Mouse (Mus musculus): ENCODE results near the gene Edn2. TPM values are rescaled to one million over a fixed set of nuclear protein-coding genes. Genes with fewer than 3 reads are reported as not detected.

Gene Edn2
- polyA plus RNA-seq, 1 experiment from 2014 or later: 3.0 TPM

DNA sequence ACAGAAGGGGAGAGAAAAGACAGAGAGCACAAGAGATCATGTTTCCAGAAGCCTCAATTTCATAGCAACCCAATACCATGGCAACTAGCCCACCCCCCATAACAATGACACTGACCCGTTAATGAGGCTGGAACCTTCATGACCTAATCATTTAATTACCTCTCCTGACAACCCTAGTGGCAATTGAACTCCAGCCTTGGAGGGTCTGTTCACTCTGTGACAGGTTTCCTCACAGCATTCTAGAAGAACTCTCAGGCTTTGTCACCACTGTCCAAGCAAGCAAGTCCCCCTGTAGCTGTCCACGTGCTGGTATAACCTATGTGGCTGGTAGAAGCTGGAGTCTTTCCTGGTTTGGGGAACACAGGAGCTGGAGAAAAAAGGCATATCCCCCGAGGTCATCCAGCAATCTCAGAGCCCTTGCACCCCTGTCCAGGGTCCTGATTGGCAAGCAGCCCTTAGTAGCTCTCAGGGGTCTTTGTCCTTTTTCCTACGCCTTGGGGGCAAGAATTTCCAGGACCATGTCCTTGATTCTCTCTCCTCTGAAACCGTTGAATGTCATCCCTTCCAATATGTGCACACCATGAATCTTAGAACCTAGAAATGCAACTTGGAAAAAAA, 23.5 kb downstream of the Edn2 start:
- Histone ChIP-seq H3K9ac (replicated peaks; ENCODE audit: low read depth, low read length) (no peak overlapping the region), H3K27me3 (ENCODE audit: control insufficient read depth, insufficient read depth, low read length) (no peaks in the 10 kb centered on the region), H3K4me1 (ENCODE audit: control insufficient read depth, insufficient read depth, low read length) (no peaks in the 10 kb centered on the region), H3K27ac (ENCODE audit: low read length) (no peak overlapping the region), H3K9me3 (ENCODE audit: control insufficient read depth, low read depth, low read length) (no peaks in the 10 kb centered on the region), H3K4me2 (replicated peaks; ENCODE audit: low read depth, low read length) (no peak overlapping the region), H3K4me3 (ENCODE audit: low read depth, low read length) (no peak overlapping the region), H3K36me3 (ENCODE audit: control insufficient read depth, insufficient read depth, low read length) (no peaks in the 10 kb centered on the region)
- 23% methylated on average over 5 of the region's 5 CpGs for WGBS
- no peak for ATAC-seq (ENCODE audit: insufficient number of reproducible peaks, insufficient read depth, low FRiP score, low read depth)

DNA sequence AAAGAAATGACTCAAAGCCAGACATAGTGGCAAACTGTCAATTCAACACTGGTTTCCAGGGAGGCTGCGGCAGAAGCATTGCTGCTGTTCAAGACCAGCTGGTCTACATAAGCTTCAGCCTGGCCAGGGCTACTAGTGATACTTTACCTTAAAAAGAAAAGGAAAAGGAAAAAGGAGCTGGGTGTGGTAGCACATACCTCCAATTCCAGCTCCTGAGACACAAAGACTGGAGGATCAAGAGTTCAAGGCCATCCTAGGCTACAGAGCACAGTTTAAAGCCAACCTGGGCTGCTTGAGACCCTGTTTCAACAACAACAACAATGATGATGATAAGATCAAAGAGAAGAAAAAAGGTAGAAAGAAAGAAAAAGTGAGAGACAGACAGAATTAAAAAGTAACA, 25.4 kb downstream of the Edn2 start:
- no peak overlapping the region for H3K9ac ChIP-seq (replicated peaks; ENCODE audit: low read depth, low read length)
- no peak overlapping the region for H3K4me3 ChIP-seq (ENCODE audit: low read depth, low read length)
- H3K27ac ChIP-seq (ENCODE audit: low read length): no peak overlapping the region
- ATAC-seq (ENCODE audit: insufficient number of reproducible peaks, insufficient read depth, low FRiP score, low read depth): no peak
- 86% methylated on average over 1 of the region's 1 CpGs for WGBS
- H3K4me2 ChIP-seq (replicated peaks; ENCODE audit: low read depth, low read length): no peak overlapping the region
- no peaks in the 10 kb centered on the region for H3K36me3 ChIP-seq (ENCODE audit: control insufficient read depth, insufficient read depth, low read length)
- H3K4me1 ChIP-seq (ENCODE audit: control insufficient read depth, insufficient read depth, low read length): no peaks in the 10 kb centered on the region
- H3K9me3 ChIP-seq (ENCODE audit: control insufficient read depth, low read depth, low read length): no peaks in the 10 kb centered on the region
- no peaks in the 10 kb centered on the region for H3K27me3 ChIP-seq (ENCODE audit: control insufficient read depth, insufficient read depth, low read length)

DNA sequence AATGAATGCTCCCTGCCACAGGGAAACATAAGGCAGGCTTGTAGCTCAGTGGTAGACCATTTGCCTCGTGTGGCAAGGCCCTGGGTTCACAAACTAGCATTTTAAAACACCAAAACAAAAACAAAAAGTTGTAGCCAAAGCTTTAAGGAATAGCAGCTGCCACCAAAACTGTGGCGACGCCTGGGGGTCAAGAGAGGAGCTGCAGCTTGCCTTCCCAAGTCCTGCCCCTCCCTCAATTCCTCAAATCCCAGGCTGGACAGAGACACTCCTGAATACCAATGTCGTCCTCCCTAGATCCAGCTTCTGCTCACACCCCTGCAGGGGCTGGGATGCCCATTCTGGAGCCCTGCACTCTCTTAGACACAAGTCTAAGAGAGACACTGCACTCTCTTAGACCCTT, 25.9 kb downstream of the Edn2 start:
- H3K27ac ChIP-seq (ENCODE audit: low read length): no peak overlapping the region
- WGBS: 6% methylated on average over 4 of the region's 4 CpGs

DNA sequence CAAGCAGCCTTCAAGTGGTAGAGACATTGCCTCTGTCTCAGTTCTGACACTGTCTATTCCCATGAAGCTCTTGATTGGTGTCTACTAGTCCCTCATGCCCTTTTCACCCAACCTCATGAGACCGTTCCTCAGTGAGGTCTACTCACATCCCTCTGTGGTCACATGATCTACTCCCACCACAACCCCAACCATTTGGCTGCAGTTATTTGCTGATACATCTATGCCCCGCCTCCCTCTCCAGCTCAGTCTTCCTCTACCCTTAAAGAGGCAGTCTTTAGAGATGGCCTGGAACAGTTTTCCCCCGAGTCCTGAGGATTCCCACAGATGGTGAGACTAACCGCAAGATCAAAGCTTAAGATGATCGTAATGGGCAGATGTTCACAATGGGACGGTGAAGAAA, 27.2 kb downstream of the Edn2 start:
- WGBS: 84% methylated on average over 6 of the region's 6 CpGs
- no peaks in the 10 kb centered on the region for H3K27me3 ChIP-seq (ENCODE audit: control insufficient read depth, insufficient read depth, low read length)

More for the DNA sequence above, 25.9 kb downstream of the Edn2 start:
- H3K4me3 ChIP-seq (ENCODE audit: low read depth, low read length): no peak overlapping the region
- H3K36me3 ChIP-seq (ENCODE audit: control insufficient read depth, insufficient read depth, low read length): no peaks in the 10 kb centered on the region
- H3K4me1 ChIP-seq (ENCODE audit: control insufficient read depth, insufficient read depth, low read length): peaks cover under 1% of the 10 kb centered on the region; the same call in 1 of the 2 replicates
- no peaks in the 10 kb centered on the region for H3K27me3 ChIP-seq (ENCODE audit: control insufficient read depth, insufficient read depth, low read length)
- H3K9ac ChIP-seq (replicated peaks; ENCODE audit: low read depth, low read length): no peak overlapping the region
- H3K4me2 ChIP-seq (replicated peaks; ENCODE audit: low read depth, low read length): no peak overlapping the region
- ATAC-seq (ENCODE audit: insufficient number of reproducible peaks, insufficient read depth, low FRiP score, low read depth): no peak
- no peaks in the 10 kb centered on the region for H3K9me3 ChIP-seq (ENCODE audit: control insufficient read depth, low read depth, low read length)

DNA sequence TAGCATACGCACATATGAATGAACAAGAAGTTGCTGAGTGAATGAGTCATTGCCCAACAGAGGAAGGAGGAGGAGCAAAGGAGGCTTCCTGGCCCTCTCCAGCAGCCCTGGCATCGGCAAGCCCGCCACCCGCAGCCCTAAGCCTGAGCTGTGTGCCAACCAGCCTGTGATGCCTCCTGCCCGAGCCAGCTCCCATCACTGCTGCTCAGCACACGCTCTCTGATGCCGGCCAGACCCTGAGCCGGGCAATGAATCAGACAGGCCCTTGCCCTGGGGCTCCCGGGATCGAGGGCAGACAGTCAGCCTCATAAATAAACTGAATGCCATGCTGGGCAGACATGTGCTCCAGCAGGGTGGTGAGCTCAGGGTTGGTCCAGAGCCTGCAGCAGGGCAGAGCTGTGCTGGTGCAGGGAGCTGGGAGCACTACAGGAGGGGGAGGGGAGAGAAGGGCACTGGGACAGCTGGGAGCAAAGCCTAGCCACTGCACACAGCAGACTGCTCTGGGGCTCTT, 27.7 kb downstream of the Edn2 start:
- ATAC-seq (ENCODE audit: insufficient number of reproducible peaks, insufficient read depth, low FRiP score, low read depth): 0 out of 2 replicates have a peak, but pooled peaks have one; percentile 33
- H3K27ac ChIP-seq (ENCODE audit: low read length): no peak overlapping the region
- no peaks in the 10 kb centered on the region for H3K36me3 ChIP-seq (ENCODE audit: control insufficient read depth, insufficient read depth, low read length)
- peaks cover 5% of the 10 kb centered on the region; the same call in 1 of the 2 replicates for H3K4me1 ChIP-seq (ENCODE audit: control insufficient read depth, insufficient read depth, low read length)
- WGBS: 67% methylated on average over 10 of the region's 10 CpGs
- no peak overlapping the region for H3K4me2 ChIP-seq (replicated peaks; ENCODE audit: low read depth, low read length)
- no peak overlapping the region for H3K4me3 ChIP-seq (ENCODE audit: low read depth, low read length)
- no peaks in the 10 kb centered on the region for H3K27me3 ChIP-seq (ENCODE audit: control insufficient read depth, insufficient read depth, low read length)
- H3K9ac ChIP-seq (replicated peaks; ENCODE audit: low read depth, low read length): no peak overlapping the region
- no peaks in the 10 kb centered on the region for H3K9me3 ChIP-seq (ENCODE audit: control insufficient read depth, low read depth, low read length)

More for the DNA sequence above, 27.2 kb downstream of the Edn2 start:
- no peak overlapping the region for H3K9ac ChIP-seq (replicated peaks; ENCODE audit: low read depth, low read length)
- H3K4me3 ChIP-seq (ENCODE audit: low read depth, low read length): no peak overlapping the region
- H3K9me3 ChIP-seq (ENCODE audit: control insufficient read depth, low read depth, low read length): no peaks in the 10 kb centered on the region
- H3K4me2 ChIP-seq (replicated peaks; ENCODE audit: low read depth, low read length): no peak overlapping the region
- ATAC-seq (ENCODE audit: insufficient number of reproducible peaks, insufficient read depth, low FRiP score, low read depth): no peak
- no peaks in the 10 kb centered on the region for H3K36me3 ChIP-seq (ENCODE audit: control insufficient read depth, insufficient read depth, low read length)
- H3K27ac ChIP-seq (ENCODE audit: low read length): no peak overlapping the region
- H3K4me1 ChIP-seq (ENCODE audit: control insufficient read depth, insufficient read depth, low read length): peaks cover 5% of the 10 kb centered on the region; the same call in 1 of the 2 replicates

DNA sequence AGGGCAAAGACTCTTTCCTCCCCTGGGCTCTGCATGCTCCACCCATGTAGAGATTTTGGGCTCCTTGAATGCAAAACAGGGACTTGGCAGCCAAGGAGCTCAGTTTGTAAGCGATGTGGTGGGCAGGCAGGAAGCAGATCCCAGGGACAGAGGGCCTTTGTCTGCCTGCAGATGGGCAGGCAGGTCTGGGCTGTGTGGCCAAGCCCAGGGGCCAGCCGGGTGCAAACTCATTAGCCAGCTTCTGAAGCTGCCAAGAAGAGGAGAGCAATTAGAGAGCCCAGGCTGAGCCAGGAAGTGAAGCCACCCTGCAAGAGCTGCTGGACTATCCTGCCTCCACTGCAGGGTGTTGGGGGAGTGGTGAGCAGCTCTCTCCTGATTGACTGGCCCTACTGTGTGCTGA, 28.9 kb downstream of the Edn2 start:
- H3K4me3 ChIP-seq (ENCODE audit: low read depth, low read length): no peak overlapping the region
- H3K9ac ChIP-seq (replicated peaks; ENCODE audit: low read depth, low read length): no peak overlapping the region
- no peak overlapping the region for H3K27ac ChIP-seq (ENCODE audit: low read length)
- H3K27me3 ChIP-seq (ENCODE audit: control insufficient read depth, insufficient read depth, low read length): no peaks in the 10 kb centered on the region
- H3K36me3 ChIP-seq (ENCODE audit: control insufficient read depth, insufficient read depth, low read length): no peaks in the 10 kb centered on the region
- H3K9me3 ChIP-seq (ENCODE audit: control insufficient read depth, low read depth, low read length): no peaks in the 10 kb centered on the region
- WGBS: 33% methylated on average over 2 of the region's 2 CpGs
- H3K4me2 ChIP-seq (replicated peaks; ENCODE audit: low read depth, low read length): no peak overlapping the region
- no peak for ATAC-seq (ENCODE audit: insufficient number of reproducible peaks, insufficient read depth, low FRiP score, low read depth)
- peaks cover 5% of the 10 kb centered on the region; the same call in 1 of the 2 replicates for H3K4me1 ChIP-seq (ENCODE audit: control insufficient read depth, insufficient read depth, low read length)

DNA sequence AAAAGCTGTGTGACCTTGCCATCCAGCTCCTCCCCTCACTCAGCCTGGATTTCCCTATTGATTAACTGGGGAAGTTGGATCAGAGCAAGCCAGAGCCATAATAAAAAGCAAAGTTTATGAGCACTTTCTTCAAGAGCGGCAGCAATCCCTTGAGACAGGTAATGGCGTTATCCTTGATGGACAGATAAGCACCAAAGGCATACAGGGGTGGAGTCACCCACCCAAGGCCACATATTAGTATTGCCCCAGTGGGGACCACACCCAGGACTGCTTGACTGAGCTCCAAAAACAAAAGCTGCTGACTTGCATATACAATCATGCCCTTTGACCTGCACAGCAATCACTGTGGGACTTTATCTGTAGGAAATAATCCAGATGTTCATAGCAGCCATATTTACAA, 31.0 kb downstream of the Edn2 start:
- Histone ChIP-seq H3K36me3 (ENCODE audit: control insufficient read depth, insufficient read depth, low read length) (no peaks in the 10 kb centered on the region), H3K9me3 (ENCODE audit: control insufficient read depth, low read depth, low read length) (no peaks in the 10 kb centered on the region), H3K4me3 (ENCODE audit: low read depth, low read length) (no peak overlapping the region), H3K4me1 (ENCODE audit: control insufficient read depth, insufficient read depth, low read length) (peaks cover 5% of the 10 kb centered on the region; the same call in 1 of the 2 replicates), H3K27me3 (ENCODE audit: control insufficient read depth, insufficient read depth, low read length) (no peaks in the 10 kb centered on the region), H3K4me2 (replicated peaks; ENCODE audit: low read depth, low read length) (no peak overlapping the region), H3K9ac (replicated peaks; ENCODE audit: low read depth, low read length) (no peak overlapping the region), H3K27ac (ENCODE audit: low read length) (no peak overlapping the region)
- no peak for ATAC-seq (ENCODE audit: insufficient number of reproducible peaks, insufficient read depth, low FRiP score, low read depth)
- WGBS: 37% methylated on average over 2 of the region's 2 CpGs

DNA sequence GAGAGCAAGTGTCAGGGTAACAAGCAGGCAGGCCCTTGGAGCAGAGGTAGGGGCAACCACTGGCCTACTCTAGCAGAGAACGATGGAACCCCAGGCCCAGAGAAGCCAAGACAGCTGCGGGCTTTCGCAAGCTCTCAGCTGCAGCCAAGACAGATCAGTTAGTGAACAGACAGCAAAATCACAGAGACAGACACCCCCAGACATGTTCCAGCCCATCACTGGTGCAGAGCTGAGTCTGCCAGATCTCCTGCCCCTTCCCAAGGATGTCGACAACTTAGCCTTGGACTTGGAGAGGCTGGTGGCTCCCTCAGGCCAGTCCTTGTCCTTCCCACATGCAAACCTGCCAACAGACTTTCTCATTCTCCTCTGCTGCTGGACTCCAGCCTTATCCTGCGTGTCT, 33.0 kb downstream of the Edn2 start:
- Histone ChIP-seq H3K27ac (ENCODE audit: low read length) (no peak overlapping the region), H3K27me3 (ENCODE audit: control insufficient read depth, insufficient read depth, low read length) (no peaks in the 10 kb centered on the region), H3K9ac (replicated peaks; ENCODE audit: low read depth, low read length) (no peak overlapping the region), H3K36me3 (ENCODE audit: control insufficient read depth, insufficient read depth, low read length) (no peaks in the 10 kb centered on the region), H3K4me2 (replicated peaks; ENCODE audit: low read depth, low read length) (no peak overlapping the region), H3K9me3 (ENCODE audit: control insufficient read depth, low read depth, low read length) (no peaks in the 10 kb centered on the region), H3K4me1 (ENCODE audit: control insufficient read depth, insufficient read depth, low read length) (peaks cover 5% of the 10 kb centered on the region; the same call in 1 of the 2 replicates), H3K4me3 (ENCODE audit: low read depth, low read length) (no peak overlapping the region)
- no peak for ATAC-seq (ENCODE audit: insufficient number of reproducible peaks, insufficient read depth, low FRiP score, low read depth)
- 75% methylated on average over 5 of the region's 5 CpGs for WGBS

DNA sequence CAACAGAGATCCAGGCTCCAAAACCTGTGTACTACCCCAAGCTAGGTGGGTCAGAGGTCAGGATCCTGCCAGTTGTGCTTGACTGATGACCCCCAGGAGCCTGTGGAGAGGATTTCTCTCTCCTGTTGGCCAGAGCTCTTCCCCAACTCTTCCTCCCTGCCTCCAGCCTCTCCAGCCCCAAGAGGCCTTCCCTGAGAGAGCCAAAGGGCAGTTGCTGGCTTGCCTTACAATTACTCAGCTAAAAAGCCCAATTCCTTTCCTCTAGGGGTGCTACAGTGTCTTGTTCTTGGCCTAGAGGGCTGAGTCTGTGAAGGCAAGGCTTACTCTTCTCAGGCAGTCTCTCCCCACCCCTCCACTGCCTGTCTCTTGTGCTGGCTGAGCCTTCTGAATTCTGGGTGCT, 34.0 kb downstream of the Edn2 start:
- Histone ChIP-seq H3K27me3 (ENCODE audit: control insufficient read depth, insufficient read depth, low read length) (no peaks in the 10 kb centered on the region), H3K4me3 (ENCODE audit: low read depth, low read length) (no peak overlapping the region), H3K4me1 (ENCODE audit: control insufficient read depth, insufficient read depth, low read length) (peaks cover 10% of the 10 kb centered on the region; the same call in 1 of the 2 replicates), H3K36me3 (ENCODE audit: control insufficient read depth, insufficient read depth, low read length) (no peaks in the 10 kb centered on the region), H3K27ac (ENCODE audit: low read length) (no peak overlapping the region), H3K9me3 (ENCODE audit: control insufficient read depth, low read depth, low read length) (no peaks in the 10 kb centered on the region), H3K4me2 (replicated peaks; ENCODE audit: low read depth, low read length) (no peak overlapping the region), H3K9ac (replicated peaks; ENCODE audit: low read depth, low read length) (no peak overlapping the region)
- ATAC-seq (ENCODE audit: insufficient number of reproducible peaks, insufficient read depth, low FRiP score, low read depth): no peak

Measured in stomach, embryonic 14.5 days (tissue).